Mouse (Mus musculus): Measurements from ENCODE around the gene Ankrd28.
A peak's percentile ranks its signal among the peaks of the same experiment; 100 is the strongest.

Ankrd28 gene

DNA sequence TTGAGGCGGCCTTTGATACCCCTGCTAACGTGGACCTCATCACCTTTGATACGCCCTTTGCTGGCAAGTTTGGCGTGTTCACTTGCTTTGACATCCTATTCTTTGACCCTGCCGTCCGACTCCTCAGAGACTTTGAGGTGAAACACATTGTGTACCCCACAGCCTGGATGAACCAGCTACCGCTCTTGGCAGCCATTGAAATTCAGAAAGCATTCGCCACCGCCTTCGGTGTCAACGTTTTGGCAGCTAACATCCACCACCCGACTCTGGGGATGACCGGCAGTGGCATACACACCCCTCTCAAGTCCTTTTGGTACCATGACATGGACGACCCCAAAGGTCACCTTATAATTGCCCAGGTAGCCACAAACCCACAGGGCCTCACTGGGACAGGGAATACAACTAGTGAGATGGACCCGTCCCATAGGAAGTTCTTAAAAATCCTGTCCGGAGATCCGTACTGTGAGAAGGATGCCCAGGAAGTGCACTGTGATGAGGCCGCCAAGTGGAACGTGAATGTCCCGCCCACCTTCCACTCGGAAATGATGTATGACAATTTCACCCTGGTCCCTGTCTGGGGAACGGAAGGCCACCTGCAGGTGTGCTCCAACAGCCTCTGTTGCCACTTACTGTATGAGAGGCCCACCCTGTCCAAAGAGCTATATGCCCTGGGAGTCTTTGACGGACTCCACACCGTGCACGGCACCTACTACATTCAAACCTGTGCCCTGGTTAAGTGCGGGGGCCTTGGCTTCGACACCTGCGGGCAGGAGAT, 163.3 kb downstream of the Ankrd28 start:
- DNase-seq (ENCODE audit: low read depth, low spot score): no peak

DNA sequence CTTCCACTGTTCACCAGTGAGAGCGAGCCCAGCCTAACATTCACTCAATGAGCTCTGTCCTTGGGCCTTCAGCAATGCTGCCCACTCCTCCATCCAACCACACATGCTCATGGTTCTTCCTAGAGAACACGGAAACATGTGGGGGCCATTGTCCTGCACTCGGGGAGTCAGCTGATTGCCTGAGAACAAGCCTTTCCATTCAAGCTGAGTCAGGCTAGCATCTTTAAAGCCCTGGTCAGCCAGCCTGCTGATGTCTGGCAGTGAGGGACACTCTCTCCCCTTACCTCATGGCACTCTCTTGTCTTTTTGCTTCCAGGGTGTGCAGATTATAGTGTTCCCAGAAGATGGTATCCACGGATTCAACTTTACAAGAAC, 164.9 kb downstream of the Ankrd28 start:
- DNase-seq (ENCODE audit: low read depth, low spot score): no peak

DNA sequence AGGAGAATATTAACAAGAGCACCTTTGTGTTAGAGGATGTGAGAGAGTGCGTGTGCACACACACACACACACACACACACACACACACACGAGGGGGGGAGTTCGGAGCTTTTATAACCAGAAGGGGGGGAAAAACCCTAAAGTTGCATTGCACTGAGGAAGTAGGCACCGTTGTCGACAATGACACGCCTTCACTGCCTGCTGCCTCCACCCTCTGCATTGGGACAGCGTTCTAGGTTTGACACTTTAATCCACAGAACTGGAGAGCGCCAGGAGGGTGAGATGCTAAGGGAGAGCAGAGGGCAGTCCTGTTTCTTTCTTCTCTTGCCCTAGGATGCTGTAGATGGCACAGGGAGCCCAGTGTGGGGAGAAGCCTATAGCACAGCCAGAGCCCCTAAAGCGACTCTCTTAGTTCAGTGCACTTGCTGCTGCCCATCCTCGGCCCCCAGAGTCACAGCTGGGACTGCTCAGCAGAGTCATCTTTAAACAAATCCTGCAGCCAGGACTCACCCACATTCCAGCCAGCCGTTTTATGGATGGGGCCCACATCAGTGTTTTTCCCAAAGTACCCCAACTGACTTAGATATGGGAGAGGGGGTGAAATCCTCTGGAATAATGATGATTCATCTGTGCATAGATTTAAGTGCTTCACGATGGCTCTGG, 165.4 kb downstream of the Ankrd28 start:
- peak; percentile 82 for DNase-seq (ENCODE audit: low read depth, low spot score)

DNA sequence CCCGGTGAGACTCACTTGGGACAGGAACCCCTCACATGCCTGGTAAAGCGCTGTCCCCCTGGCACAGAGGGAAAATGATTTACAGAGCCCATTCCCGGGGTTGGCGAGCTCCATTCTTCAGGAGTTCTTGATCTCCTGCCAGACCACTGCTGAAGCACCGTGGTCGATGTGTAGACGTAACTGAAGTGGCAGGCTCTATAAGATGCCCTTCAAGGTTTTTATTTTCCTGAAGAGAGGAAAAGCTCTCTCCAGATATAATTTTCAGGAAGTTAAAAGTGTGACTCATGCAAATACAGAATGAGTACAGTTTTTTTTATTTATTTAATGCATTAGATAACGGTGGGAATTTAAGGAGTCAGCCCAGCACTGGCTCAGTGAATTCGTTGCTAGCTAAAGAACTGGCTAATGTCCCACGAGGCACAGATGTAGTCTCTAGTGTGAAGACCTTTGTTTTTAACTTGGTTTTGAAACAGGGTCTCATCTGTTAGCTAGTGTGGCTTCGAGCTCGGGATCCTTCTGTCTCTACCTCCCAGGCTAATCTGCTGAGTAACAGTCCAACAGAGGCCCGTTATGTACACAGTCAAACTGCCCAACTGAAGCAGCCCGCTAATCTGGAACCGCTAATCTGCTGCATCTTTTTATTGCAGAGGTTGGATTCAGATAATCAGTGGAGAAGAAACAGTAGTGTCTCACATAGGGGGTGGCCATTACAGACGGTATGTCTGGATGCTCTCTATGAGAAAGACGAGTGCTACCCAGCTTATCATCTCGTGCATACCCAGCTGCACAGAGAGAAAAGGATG, 166.2 kb downstream of the Ankrd28 start:
- no peak for DNase-seq (ENCODE audit: low read depth, low spot score)

DNA sequence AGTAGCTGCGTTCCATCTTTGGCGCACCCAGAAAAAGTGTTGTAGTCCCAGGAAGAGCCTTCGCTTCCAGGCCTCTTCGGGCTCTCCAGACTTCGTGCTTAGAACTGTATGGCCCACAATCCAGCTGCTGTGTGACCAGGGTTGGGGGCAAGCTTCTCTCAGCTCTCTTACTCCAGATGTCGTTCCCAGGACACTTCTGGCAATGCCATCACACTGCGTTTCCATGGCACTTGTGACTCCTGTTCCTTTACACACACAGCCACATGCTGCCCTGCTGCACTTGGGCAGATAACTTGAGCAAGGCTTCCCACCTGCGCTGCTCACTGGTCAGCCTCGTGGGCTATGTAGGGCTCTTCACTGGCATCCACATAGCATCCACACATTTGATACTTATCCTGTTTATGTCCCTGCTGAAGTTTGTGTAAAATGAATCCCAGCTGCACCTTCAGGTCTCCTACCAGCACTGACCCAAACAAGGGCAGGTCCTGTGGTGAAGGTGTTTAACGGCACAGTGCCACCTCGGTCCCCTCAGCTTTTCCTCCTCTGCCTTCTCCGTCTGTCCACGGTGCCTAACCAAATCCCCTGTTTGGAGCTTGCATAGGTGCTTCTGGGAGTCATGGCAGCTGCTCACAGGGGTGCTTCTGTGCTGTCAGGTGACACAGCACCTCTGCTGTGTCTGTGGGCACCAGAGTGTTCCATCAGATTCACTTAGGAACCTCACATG, 166.9 kb downstream of the Ankrd28 start:
- DNase-seq (ENCODE audit: low read depth, low spot score): no peak

DNA sequence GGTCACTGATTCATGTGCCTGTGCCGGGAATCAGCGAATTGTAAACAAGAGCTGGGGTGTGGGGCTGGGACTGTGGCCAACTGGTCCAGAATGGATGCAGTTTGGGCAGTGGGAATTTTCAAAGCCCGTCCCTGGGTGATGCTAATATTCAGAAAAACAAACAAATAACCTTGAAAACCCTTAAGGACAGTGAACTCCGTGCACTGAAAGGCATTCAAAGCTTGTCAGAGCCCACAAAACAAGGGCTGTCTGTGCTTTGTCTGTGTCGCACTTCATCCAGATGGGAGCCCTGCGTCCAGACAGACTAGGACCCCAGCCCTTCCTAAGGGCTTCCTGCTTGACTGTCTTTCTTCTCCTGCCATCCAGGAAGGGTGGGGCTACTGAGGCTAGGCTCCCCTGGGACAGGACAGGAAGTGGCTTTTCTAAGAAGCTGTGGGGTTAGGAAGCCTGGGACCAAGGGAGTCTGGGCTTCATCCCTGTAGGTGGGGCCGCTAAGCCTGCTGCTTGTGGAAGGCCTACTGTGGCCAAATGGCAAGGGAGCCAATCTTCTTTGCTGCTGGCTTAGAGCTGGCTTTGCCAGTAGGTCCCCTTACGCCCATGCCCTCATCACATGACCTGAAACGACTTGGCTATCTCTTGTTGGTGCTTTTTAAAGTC, 167.8 kb downstream of the Ankrd28 start:
- peak; percentile 38 for DNase-seq (ENCODE audit: low read depth, low spot score)

DNA sequence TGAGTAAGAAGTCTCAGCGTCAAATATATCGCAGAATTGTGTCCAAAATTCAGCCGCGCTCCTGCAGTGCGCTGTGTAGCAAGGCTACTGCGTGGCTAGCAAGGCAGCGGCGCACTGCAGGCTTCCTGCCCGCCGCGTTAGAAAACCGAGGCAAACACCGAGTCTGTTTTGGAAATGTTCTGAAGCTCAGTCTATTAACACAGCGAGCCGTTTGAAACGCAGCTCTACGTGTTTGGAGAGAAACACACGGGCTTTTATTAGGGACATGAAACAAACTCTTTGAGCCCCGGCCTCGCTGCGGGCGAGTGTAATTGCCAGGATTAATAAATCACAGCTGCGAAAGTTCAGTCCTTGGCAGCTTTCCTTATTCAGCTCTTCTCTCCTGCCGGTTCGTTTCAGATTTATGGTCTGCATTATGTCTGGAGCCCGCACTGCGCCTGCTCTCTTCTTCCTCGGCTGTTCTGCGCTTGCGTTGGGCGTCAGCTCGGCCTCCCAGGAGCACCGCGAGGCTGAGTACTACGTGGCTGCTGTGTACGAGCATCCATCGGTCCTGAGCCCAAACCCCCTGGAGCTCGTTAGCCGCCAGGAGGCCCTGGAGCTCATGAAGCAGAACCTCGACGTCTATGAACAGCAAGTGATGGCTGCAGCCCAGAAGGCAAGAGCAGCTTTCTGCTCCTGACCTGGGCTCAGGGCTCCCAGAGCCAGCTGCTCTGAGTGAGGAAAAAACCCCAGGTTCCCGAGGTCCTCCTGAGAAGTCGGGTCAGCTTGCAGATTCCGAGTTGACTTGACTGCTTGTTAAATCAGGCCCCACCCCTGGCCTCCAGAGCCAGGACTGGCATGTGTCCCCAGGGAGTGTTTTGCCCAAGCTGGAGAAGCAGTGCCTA, 168.5 kb downstream of the Ankrd28 start:
- DNase-seq (ENCODE audit: low read depth, low spot score): peak; percentile 88

DNA sequence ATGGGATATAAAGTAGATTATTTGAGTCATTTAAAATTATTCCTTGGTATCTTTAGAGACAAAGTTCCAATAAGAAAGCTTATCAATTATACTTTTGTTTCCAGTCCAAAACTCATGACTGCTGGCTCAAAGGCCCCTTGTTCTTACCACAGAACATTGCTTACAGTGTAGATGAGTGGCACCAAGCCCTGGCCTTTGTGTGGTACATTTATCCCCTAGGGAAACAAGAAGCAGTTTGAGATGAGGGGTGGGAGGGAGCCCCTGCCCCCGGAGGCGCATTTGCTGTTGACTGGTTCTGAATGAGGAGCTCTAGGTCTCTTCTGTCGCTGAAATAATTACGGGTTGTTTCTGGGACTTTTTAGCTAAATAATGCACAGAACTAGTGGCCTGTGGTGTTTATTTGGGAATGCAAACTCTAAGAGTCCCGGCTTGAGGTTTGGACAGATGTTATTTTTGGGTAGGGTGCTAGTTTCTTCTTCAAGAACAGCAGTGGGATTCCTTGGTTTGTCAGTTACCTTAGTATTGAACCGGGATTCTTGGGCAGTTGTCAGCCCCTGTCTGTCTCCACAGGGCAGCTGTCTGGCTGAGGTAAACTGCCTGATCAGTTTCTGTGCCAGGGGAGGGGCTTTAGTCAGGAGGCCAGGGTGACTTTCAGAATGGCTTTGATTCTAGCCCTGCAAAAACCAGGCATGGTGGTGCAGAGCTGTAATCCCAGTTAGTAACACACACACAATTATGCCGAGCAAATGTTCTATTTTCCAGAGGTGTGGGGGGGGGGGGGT, 169.9 kb downstream of the Ankrd28 start:
- no peak for DNase-seq (ENCODE audit: low read depth, low spot score)

DNA sequence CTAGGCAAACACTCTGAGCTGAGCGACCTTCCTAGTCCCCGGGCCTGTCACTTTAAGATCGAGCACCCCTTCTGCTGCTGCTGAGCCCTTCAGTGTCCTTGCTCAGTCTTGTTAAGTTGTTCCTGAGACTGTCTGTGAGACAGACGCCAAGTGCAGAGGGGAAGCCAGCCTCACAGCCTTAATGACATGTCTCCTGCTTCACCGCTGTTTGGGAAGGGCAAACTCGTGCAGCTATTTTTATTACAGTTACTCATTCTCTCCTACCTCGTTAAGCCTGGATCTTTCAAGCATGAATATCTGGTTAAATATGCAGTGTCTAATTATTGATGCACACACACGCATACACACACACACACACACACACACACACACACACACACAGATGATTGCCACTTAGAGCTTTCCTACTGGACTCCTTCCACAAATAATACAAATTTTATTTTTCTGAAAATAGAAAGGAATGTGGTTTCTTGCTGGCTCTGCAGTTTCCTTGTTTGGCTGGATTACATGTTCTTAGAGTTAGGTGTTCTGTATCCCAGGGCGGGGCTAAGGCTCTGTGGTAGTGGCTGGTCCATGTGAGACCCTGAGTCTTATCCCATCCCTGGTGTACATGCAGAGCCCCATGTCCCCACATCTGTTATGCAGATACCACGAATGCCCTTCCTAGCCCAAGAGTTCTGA, 170.8 kb downstream of the Ankrd28 start:
- DNase-seq (ENCODE audit: low read depth, low spot score): no peak

DNA sequence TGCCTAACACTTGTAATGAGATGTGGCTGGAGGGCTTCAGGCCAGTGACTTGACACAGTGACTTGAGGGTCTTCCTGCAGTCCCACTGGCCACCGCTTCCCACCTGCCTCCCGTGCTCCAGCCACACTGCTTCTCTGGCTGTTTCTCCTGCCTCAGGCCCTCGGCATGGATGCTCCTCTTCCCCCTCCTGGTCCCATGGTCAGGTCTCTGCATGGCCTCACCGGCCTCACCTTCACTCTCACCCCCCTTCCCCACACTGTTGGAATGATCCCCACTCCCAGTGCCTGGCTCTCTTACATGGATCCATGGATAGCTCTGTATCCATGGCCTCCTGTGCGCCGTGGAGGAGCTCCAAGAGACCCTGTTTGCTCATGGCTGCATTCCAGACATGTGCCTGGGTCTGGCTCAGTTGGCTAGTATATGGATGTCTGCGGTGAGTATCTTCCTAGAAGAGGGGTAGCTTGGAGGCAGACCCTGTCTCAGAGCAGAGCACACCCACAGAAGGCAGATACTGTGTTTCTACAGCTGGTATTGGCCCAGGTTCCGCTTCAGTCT, 172.2 kb downstream of the Ankrd28 start:
- no peak for DNase-seq (ENCODE audit: low read depth, low spot score)

DNA sequence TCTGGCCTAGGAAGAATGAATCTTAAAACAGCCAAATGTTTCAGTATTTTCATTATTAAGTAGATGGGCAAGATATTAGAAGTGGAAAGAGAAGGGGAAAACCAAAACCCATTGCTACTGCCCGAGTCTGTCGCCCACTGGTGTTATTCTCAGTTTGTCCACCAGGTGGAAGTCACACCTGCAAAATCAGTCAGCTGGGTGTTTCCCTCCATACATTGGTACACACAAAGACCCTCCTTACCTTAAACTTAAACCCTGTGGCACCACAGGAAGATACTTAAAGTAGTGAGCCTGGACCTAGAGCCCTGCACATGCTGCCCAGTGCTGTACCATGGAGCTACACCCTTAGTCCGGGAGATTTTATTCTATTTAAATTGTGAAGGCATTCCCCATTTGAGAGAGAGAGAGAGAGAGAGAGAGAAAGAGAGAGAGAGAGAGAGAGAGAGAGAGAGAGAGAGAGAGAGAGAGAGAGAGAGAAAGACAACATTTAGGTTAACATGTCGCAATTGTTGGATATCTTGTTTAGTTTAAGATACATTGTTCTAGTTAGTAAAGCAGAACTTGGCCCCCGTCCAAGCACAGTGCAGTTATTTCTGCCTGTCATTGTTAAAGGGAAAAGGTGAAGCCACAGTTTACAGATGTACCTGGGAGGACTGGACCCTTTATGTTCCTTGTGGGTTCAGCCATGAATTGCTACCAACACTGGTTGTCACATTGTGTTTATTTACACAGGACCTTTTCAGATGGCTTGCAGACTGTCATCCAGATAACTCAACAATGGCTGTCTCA, 173.4 kb downstream of the Ankrd28 start:
- peak; percentile 86 for DNase-seq (ENCODE audit: low read depth, low spot score)

DNA sequence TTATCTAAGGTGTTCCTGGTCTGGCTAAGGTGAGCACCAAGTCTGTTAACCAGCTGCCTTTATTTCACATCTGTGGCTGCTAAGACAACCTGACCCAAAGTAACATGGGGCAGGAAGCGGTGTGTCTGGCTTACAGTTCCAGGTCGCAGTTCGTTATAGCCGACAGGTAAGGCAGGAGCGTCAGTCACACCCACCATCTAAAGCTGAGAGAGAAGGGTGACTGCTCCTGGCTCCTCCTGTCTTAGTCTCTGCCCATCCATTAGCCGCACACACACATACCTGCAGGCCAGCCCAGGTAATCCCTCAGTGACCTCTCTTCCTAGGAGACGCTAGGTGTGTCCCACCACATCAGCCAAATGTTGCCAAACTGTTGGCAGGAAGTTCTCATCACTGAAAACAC, 174.1 kb downstream of the Ankrd28 start:
- no peak for DNase-seq (ENCODE audit: low read depth, low spot score)

DNA sequence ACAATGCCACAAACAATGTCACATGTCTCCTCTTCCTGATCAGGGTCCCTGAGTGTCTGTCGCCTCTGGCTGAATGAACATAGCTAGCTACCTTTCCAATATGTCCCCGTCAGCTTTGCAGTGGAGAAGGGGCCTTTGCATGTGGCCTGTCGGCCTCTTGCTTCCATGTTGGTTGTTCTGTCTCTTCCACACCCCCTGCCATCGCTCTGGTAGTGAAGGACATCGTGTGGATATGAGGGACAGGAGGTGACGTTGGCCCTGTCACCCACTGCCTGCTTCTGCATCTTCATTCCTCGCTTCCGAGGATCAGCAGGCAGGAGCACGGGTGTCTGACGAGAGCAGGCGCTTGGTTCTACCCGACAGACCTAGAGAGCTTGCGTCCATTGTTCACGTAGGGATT, 175.0 kb downstream of the Ankrd28 start:
- DNase-seq (ENCODE audit: low read depth, low spot score): no peak

DNA sequence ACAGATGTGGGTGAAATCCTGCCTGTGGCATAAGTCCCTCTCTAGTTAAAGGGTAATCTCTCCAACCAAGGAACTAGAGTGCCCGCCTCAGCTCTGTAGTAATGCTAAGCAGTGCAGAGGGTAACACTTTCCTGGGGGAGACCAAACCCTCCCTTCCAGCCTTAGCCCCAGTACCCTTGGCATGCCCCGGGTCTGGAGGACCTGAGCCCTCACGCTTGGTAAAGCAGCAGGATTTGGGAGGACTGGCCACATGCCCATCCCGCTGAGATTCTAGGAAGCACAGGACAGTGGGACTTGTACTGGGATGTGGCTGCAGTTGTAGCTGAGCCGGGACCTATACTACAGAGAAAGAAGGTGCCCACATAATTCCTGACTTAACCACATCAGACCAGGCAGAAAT, 175.6 kb downstream of the Ankrd28 start:
- DNase-seq (ENCODE audit: low read depth, low spot score): no peak

DNA sequence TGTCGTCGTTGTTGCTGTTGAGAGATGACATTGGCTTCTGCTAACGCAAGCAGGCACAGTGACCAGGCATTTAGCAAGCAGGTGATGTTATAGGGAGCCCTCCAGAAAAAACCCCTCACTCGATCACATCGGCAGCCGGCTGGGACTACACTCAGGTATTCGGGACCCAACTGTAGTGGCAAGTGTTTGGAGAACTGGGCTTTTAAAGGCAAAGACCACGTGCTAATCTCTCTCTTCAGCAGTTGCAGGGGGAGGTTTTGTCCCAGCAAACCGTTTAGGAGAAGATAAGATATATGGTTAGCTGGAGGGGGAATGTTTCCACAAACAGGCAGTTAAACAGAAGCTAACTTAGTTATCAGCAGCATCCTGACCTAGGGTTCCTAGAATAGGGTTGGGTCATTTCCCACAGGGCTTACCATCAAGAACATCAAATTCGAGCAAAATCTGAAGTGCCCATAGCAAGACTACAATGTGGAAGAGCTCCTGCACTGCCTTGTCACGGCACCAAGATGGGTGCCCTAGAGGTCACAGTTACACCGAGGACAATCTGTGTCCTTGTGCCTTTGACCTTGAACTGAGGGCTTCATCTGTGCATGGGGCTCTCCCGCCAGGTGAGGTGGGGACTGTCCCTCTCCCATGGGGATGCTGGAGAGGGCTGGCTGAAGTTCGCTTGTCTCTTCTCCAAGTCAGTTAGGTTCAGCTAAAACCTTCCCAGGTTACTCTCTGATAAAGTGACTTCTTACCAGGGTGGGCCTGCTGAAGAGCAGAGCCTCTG, 177.2 kb downstream of the Ankrd28 start:
- no peak for DNase-seq (ENCODE audit: low read depth, low spot score)

DNA sequence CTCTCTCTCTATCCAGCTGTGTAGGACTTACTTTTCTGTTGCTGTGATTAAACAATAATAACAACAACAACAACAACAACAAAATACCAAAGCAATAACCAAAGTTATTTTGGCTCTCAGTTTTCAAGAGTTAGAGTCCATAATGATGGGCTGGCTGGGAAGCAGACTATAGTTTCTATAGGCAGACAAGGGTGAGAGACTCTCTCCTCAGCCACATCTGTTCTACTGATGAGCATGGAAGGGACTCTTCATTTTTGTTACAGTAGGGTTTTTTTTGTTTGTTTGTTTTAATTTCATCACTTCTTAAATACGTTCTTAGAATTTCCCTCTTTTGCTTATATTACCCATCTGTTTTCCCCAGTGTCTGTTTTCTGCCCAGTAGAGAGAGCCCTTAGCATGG, 177.8 kb downstream of the Ankrd28 start:
- DNase-seq (ENCODE audit: low read depth, low spot score): no peak

DNA sequence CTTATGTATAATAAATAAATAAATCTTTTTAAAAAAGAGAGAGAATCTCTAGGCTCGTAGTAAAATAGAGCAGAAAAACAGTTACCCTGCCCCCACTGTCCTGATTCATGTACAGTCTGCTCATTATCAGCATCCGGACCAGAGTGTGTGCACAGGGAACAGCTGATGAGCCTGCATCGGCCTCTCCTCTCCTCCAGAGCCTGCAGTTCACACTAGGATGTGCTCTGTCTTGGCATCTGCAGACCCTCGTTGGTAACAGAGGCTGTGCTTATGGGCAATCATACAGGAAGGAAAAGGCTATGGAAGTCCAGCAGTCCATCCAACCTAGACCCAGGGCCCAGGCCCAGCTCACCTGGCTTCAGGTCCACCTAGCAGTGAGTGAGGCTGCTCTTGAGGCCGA, 178.3 kb downstream of the Ankrd28 start:
- no peak for DNase-seq (ENCODE audit: low read depth, low spot score)

Measured in CD4-positive, CD25-positive, alpha-beta regulatory T cell, adult 2 months (primary cell).